Mouse (Mus musculus) midbrain, embryonic 10.5 days (tissue): Measurements from ENCODE around the gene Zfp277. TPM values are rescaled to one million over a fixed set of nuclear protein-coding genes. Genes with fewer than 3 reads are reported as not detected.

Experiments
- DNase-seq: peaks from one replicate; pipeline ENCODE4 v3.0.0-alpha.2; 2017; ENCODE audit warnings: low spot score
- H3K27ac ChIP-seq: fragments of 300-500 bp; sonication (generic); replicated peaks from 2 replicates; pipeline ENCODE4 v1.5.1; 2016; ENCODE audit warnings: mild to moderate bottlenecking
- H3K27me3 ChIP-seq: fragments of 300-500 bp; sonication (generic); 2 replicates; pipeline ENCODE4 v1.6.1; 2016; ENCODE audit warnings: low read depth, mild to moderate bottlenecking; ENCODE audit not compliant: poor library complexity, severe bottlenecking
- H3K36me3 ChIP-seq: fragments of 300-500 bp; sonication (generic); 2 replicates; pipeline ENCODE4 v1.6.1; 2016; ENCODE audit warnings: mild to moderate bottlenecking, moderate library complexity
- H3K4me1 ChIP-seq: fragments of 300-500 bp; sonication (generic); 2 replicates; pipeline ENCODE4 v1.6.1; 2016
- H3K4me3 ChIP-seq: fragments of 300-500 bp; sonication (generic); 2 replicates; pipeline ENCODE4 v1.5.1; 2016; ENCODE audit warnings: mild to moderate bottlenecking, moderate library complexity
- H3K9me3 ChIP-seq: fragments of 300-500 bp; sonication (generic); replicated peaks from 2 replicates; pipeline ENCODE4 v1.6.1; 2016; ENCODE audit warnings: mild to moderate bottlenecking
- WGBS: fragments of 180-500 bp; shearing (Covaris S2); methylation state at CpG from one replicate; pipeline ENCODE4 v1.1.7; 2016; 5-methylcytosine and 5-hydroxymethylcytosine counted together
- polyA plus RNA-seq: library from polyadenylated mRNA; unstranded; fragments of >200 nt; fragmentation: Nextera tagmentation; extraction: Ambion mirVana; gene quantifications from 2 replicates; pipeline ENCODE4 v1.2.1, GENCODE M21; 2016

Gene Zfp277
- polyA plus RNA-seq, 1 experiment from 2014 or later: 39.6 TPM

- no peak overlapping the region for H3K27ac ChIP-seq
- peaks cover 4% of the 10 kb centered on the region; the same call in 1 of the 2 replicates for H3K36me3 ChIP-seq
- WGBS: 86% methylated on average over 10 of the region's 10 CpGs
- H3K27me3 ChIP-seq: no peaks in the 10 kb centered on the region
- peaks cover 30% of the 10 kb centered on the region for H3K4me1 ChIP-seq
- no peaks in the 10 kb centered on the region for H3K9me3 ChIP-seq
- no peak overlapping the region for H3K4me3 ChIP-seq
- no peak for DNase-seq
These were observed 18.1 kb downstream of the Zfp277 start for GRCm38 (mm10) chr12:40427606-40428005.

- Histone ChIP-seq H3K27ac (no peak overlapping the region), H3K4me3 (no peak overlapping the region), H3K4me1 (peaks cover 11% of the 10 kb centered on the region), H3K9me3 (no peaks in the 10 kb centered on the region), H3K36me3 (peaks cover 4% of the 10 kb centered on the region; the same call in 1 of the 2 replicates), H3K27me3 (no peaks in the 10 kb centered on the region)
- 94% methylated on average over 1 of the region's 1 CpGs for WGBS
- DNase-seq: no peak
These were observed 20.7 kb downstream of the Zfp277 start for GRCm38 (mm10) chr12:40424991-40425390.

- Histone ChIP-seq H3K27me3 (no peaks in the 10 kb centered on the region), H3K27ac (no peak overlapping the region), H3K36me3 (0 out of 2 replicates have a peak, but pooled peaks cover 2% of the 10 kb centered on the region), H3K4me1 (peaks cover 17% of the 10 kb centered on the region), H3K9me3 (no peaks in the 10 kb centered on the region), H3K4me3 (no peak overlapping the region)
- 96% methylated on average over 4 of the region's 4 CpGs for WGBS
- DNase-seq: no peak
These were observed 28.4 kb downstream of the Zfp277 start for GRCm38 (mm10) chr12:40417257-40417656.

GRCm38 (mm10) chr12:40415312-40415925, 30.3 kb downstream of the Zfp277 start:
- DNase-seq: no peak
- Histone ChIP-seq H3K9me3 (no peaks in the 10 kb centered on the region), H3K4me3 (no peak overlapping the region), H3K36me3 (peaks cover 9% of the 10 kb centered on the region; the same call in 1 of the 2 replicates), H3K27me3 (no peaks in the 10 kb centered on the region), H3K4me1 (peaks cover 17% of the 10 kb centered on the region), H3K27ac (peak overlapping the region; percentile 7; the same call in 1 of the 2 replicates)
- 65% methylated on average over 8 of the region's 8 CpGs for WGBS

- peaks cover 17% of the 10 kb centered on the region for H3K4me1 ChIP-seq
- peaks cover under 1% of the 10 kb centered on the region; the same call in 1 of the 2 replicates for H3K9me3 ChIP-seq
- WGBS: 38% methylated on average over 5 of the region's 5 CpGs
- H3K36me3 ChIP-seq: peaks cover 11% of the 10 kb centered on the region; the same call in 1 of the 2 replicates
- H3K27ac ChIP-seq: peak overlapping the region; percentile 15; the same call in 1 of the 2 replicates
- DNase-seq: no peak
- H3K27me3 ChIP-seq: no peaks in the 10 kb centered on the region
- no peak overlapping the region for H3K4me3 ChIP-seq
These were observed 30.9 kb downstream of the Zfp277 start for GRCm38 (mm10) chr12:40414682-40415311.

GRCm38 (mm10) chr12:40399812-40400211, 45.9 kb downstream of the Zfp277 start:
- no peak overlapping the region for H3K4me3 ChIP-seq
- peaks cover 13% of the 10 kb centered on the region; the same call in 1 of the 2 replicates for H3K9me3 ChIP-seq
- 92% methylated on average over 10 of the region's 10 CpGs for WGBS
- DNase-seq: no peak
- no peak overlapping the region for H3K27ac ChIP-seq
- peaks cover 10% of the 10 kb centered on the region for H3K36me3 ChIP-seq
- H3K4me1 ChIP-seq: no peaks in the 10 kb centered on the region
- no peaks in the 10 kb centered on the region for H3K27me3 ChIP-seq

GRCm38 (mm10) chr12:40399386-40399785, 46.3 kb downstream of the Zfp277 start:
- WGBS: 95% methylated on average over 2 of the region's 2 CpGs
- no peak overlapping the region for H3K27ac ChIP-seq

GRCm38 (mm10) chr12:40398916-40399315, 46.8 kb downstream of the Zfp277 start:
- H3K9me3 ChIP-seq: peaks cover 13% of the 10 kb centered on the region; the same call in 1 of the 2 replicates
- no peak overlapping the region for H3K4me3 ChIP-seq
- no peaks in the 10 kb centered on the region for H3K27me3 ChIP-seq
- DNase-seq: no peak
- peaks cover 10% of the 10 kb centered on the region for H3K36me3 ChIP-seq
- H3K4me1 ChIP-seq: no peaks in the 10 kb centered on the region
- no peak overlapping the region for H3K27ac ChIP-seq
- 80% methylated on average over 2 of the region's 2 CpGs for WGBS

More at GRCm38 (mm10) chr12:40399386-40399785, 46.3 kb downstream of the Zfp277 start:
- Histone ChIP-seq H3K4me1 (no peaks in the 10 kb centered on the region), H3K27me3 (no peaks in the 10 kb centered on the region), H3K9me3 (peaks cover 13% of the 10 kb centered on the region; the same call in 1 of the 2 replicates), H3K4me3 (no peak overlapping the region), H3K36me3 (peaks cover 10% of the 10 kb centered on the region)
- no peak for DNase-seq

- Histone ChIP-seq H3K4me3 (no peak overlapping the region), H3K27me3 (no peaks in the 10 kb centered on the region), H3K4me1 (0 out of 2 replicates have a peak, but pooled peaks cover 4% of the 10 kb centered on the region), H3K36me3 (0 out of 2 replicates have a peak, but pooled peaks cover 2% of the 10 kb centered on the region), H3K9me3 (0 out of 2 replicates have a peak, but pooled peaks cover 3% of the 10 kb centered on the region), H3K27ac (no peak overlapping the region)
- DNase-seq: no peak
- WGBS: 89% methylated on average over 3 of the region's 3 CpGs
These were observed 52.8 kb downstream of the Zfp277 start for GRCm38 (mm10) chr12:40392869-40393268.

- no peak for DNase-seq
- Histone ChIP-seq H3K4me3 (no peak overlapping the region), H3K9me3 (no peaks in the 10 kb centered on the region), H3K4me1 (0 out of 2 replicates have a peak, but pooled peaks cover 4% of the 10 kb centered on the region), H3K36me3 (no peaks in the 10 kb centered on the region), H3K27ac (no peak overlapping the region), H3K27me3 (no peaks in the 10 kb centered on the region)
- WGBS: 96% methylated on average over 1 of the region's 1 CpGs
These were observed 54.4 kb downstream of the Zfp277 start for GRCm38 (mm10) chr12:40391262-40391661.

- Histone ChIP-seq H3K4me1 (0 out of 2 replicates have a peak, but pooled peaks cover 4% of the 10 kb centered on the region), H3K27ac (no peak overlapping the region), H3K9me3 (no peaks in the 10 kb centered on the region), H3K36me3 (no peaks in the 10 kb centered on the region), H3K27me3 (no peaks in the 10 kb centered on the region), H3K4me3 (no peak overlapping the region)
- DNase-seq: no peak
- WGBS: 78% methylated on average over 5 of the region's 5 CpGs
These were observed 57.9 kb downstream of the Zfp277 start for GRCm38 (mm10) chr12:40387786-40388185.

- no peak for DNase-seq
- no peak overlapping the region for H3K27ac ChIP-seq
These were observed 60.4 kb downstream of the Zfp277 start for GRCm38 (mm10) chr12:40385301-40385700.

GRCm38 (mm10) chr12:40383718-40384117, 62.0 kb downstream of the Zfp277 start:
- H3K4me3 ChIP-seq: no peak overlapping the region
- WGBS: 95% methylated on average over 6 of the region's 6 CpGs
- no peak overlapping the region for H3K27ac ChIP-seq
- H3K36me3 ChIP-seq: no peaks in the 10 kb centered on the region
- H3K9me3 ChIP-seq: no peaks in the 10 kb centered on the region
- H3K27me3 ChIP-seq: no peaks in the 10 kb centered on the region
- 0 out of 2 replicates have a peak, but pooled peaks cover under 1% of the 10 kb centered on the region for H3K4me1 ChIP-seq
- no peak for DNase-seq

More at GRCm38 (mm10) chr12:40385301-40385700, 60.4 kb downstream of the Zfp277 start:
- no peaks in the 10 kb centered on the region for H3K9me3 ChIP-seq
- no peaks in the 10 kb centered on the region for H3K36me3 ChIP-seq
- H3K4me3 ChIP-seq: no peak overlapping the region
- WGBS: 91% methylated on average over 4 of the region's 4 CpGs
- 0 out of 2 replicates have a peak, but pooled peaks cover 4% of the 10 kb centered on the region for H3K4me1 ChIP-seq
- H3K27me3 ChIP-seq: no peaks in the 10 kb centered on the region
